Mouse (Mus musculus): Measurements from ENCODE around the gene Zmynd8.

Zmynd8 gene

GRCm38 (mm10) chr2:165833468-165833867 is 65.3 kb downstream of the Zmynd8 start:
- DNase-seq (ENCODE audit: low spot score), result peak; percentile 23

GRCm38 (mm10) chr2:165832720-165833119 is 66.1 kb downstream of the Zmynd8 start:
- no peak for DNase-seq (ENCODE audit: low spot score)

GRCm38 (mm10) chr2:165832295-165832694 is 66.5 kb downstream of the Zmynd8 start:
- no peak for DNase-seq (ENCODE audit: low spot score)

GRCm38 (mm10) chr2:165831637-165832289 is 67.1 kb downstream of the Zmynd8 start:
- DNase-seq (ENCODE audit: low spot score), result no peak

- no peak for DNase-seq (ENCODE audit: low spot score)
These were observed 70.0 kb downstream of the Zmynd8 start for GRCm38 (mm10) chr2:165828770-165829169.

- DNase-seq (ENCODE audit: low spot score), result peak; percentile 77
These were observed 72.7 kb downstream of the Zmynd8 start for GRCm38 (mm10) chr2:165825964-165826712.

- no peak for DNase-seq (ENCODE audit: low spot score)
These were observed 73.4 kb downstream of the Zmynd8 start for GRCm38 (mm10) chr2:165825261-165825900.

GRCm38 (mm10) chr2:165824826-165825225 is 74.0 kb downstream of the Zmynd8 start:
- no peak for DNase-seq (ENCODE audit: low spot score)

GRCm38 (mm10) chr2:165822478-165822877 is 76.3 kb downstream of the Zmynd8 start:
- DNase-seq (ENCODE audit: low spot score), result no peak

- no peak for DNase-seq (ENCODE audit: low spot score)
These were observed 77.1 kb downstream of the Zmynd8 start for GRCm38 (mm10) chr2:165821671-165822070.

GRCm38 (mm10) chr2:165820504-165821095 is 78.2 kb downstream of the Zmynd8 start:
- DNase-seq (ENCODE audit: low spot score), result no peak

GRCm38 (mm10) chr2:165820073-165820472 is 78.7 kb downstream of the Zmynd8 start:
- DNase-seq (ENCODE audit: low spot score), result no peak

GRCm38 (mm10) chr2:165818985-165819948 is 79.5 kb downstream of the Zmynd8 start:
- DNase-seq (ENCODE audit: low spot score), result peak; percentile 92

- DNase-seq (ENCODE audit: low spot score), result no peak
These were observed 80.2 kb downstream of the Zmynd8 start for GRCm38 (mm10) chr2:165818570-165818969.

GRCm38 (mm10) chr2:165817437-165817836 is 81.4 kb downstream of the Zmynd8 start:
- no peak for DNase-seq (ENCODE audit: low spot score)

GRCm38 (mm10) chr2:165815103-165815880 is 83.5 kb downstream of the Zmynd8 start:
- DNase-seq (ENCODE audit: low spot score), result no peak

- DNase-seq (ENCODE audit: low spot score), result no peak
These were observed 85.9 kb downstream of the Zmynd8 start for GRCm38 (mm10) chr2:165812889-165813288.

- peak; percentile 66 for DNase-seq (ENCODE audit: low spot score)
These were observed 87.3 kb downstream of the Zmynd8 start for GRCm38 (mm10) chr2:165811536-165811935.

GRCm38 (mm10) chr2:165809901-165810477 is 88.8 kb downstream of the Zmynd8 start:
- DNase-seq (ENCODE audit: low spot score), result no peak

GRCm38 (mm10) chr2:165809091-165809490 is 89.7 kb downstream of the Zmynd8 start:
- no peak for DNase-seq (ENCODE audit: low spot score)
